Mouse (Mus musculus) left cerebral cortex, adult 2 months (tissue): ENCODE data around the gene Gad2. TPM values are rescaled to one million over a fixed set of nuclear protein-coding genes. Genes with fewer than 3 reads are reported as not detected.

ENCODE experiments used
- DNase-seq, 2 experiments: peaks; one replicate each; pipeline ENCODE4 v3.0.0; 2021 to 2022; ENCODE audit warnings: low spot score in 2 of 2, mixed read lengths in 1 of 2; ENCODE audit errors: extremely low spot score in 1 of 2
- H3K27ac ChIP-seq: fragments of 200-600 bp; 2 replicates; pipeline ENCODE4 v1.8.1; 2022
- H3K4me3 ChIP-seq: fragments of 200-600 bp; 2 replicates; pipeline ENCODE4 v1.8.1; 2022
- CTCF ChIP-seq: fragments of 200-600 bp; IDR thresholded peaks from 2 replicates; pipeline ENCODE4 v1.8.1; 2022; ENCODE audit warnings: antibody characterized with exemption, mild to moderate bottlenecking, moderate library complexity
- intact Hi-C: fragments of 180-260 bp; cut with DNase I; formaldehyde crosslinking; loops from one replicate; pipeline ENCODE4 v1.15.1; 2025
- total RNA-seq, 2 experiments: library from RNA; stranded (reverse); gene quantifications; 2 replicates each; pipeline ENCODE4 v1.2.3; 2021

Gene Gad2
- total RNA-seq, 2 experiments from 2014 or later = 104 to 120 TPM

DNA sequence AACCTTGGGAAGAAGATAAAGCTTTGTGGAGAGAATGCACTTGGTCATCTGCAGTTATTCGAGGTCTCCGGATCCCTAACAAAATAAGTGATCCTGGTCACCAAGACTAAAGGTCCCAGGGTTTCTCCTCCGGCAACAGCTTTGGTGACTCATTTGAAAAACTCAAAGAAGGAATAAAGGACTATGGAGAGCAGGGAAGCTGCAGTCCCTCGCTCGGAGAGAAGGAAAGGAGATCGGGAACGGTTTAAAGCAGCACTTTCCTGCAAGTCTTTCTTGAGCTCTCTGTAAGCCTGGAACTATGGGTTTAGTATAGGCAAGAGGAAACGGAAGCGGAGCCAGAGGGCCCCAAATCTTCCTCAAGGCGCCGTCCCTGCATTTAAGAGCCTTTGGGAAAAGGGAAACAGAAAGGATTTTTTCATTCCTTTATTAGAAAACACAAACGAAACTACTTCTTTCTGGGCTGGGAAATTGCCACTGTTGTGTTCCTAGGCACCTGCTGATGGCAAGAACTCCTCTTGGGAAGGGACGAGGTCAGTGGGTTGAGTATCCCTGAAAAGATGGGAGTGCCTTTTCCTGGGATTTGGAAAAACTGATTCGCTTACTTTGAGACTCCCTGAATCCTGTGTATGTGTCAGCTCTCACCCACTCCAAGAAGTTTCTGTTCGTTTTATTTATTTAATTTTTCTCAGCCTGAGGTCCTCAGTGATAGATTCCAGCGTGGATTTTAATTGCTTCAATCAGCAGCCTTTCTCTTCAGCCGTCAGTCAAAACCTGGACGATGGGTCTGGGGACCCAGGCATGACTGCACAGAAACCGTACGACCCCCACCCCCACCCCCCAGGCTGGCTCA is 802 bp upstream of the Gad2 start:
- H3K4me3 ChIP-seq = no peak overlapping the region
- DNase-seq = peak in 1 of 2 experiments; percentile 10
- intact Hi-C loops = loop anchor here (5.0 to 10.0 kb wide), 2 partner anchors 586 to 664 kb away; no protein-coding TSS in a partner anchor
- no peak overlapping the region for H3K27ac ChIP-seq
- TF ChIP-seq CTCF = no peak

DNA sequence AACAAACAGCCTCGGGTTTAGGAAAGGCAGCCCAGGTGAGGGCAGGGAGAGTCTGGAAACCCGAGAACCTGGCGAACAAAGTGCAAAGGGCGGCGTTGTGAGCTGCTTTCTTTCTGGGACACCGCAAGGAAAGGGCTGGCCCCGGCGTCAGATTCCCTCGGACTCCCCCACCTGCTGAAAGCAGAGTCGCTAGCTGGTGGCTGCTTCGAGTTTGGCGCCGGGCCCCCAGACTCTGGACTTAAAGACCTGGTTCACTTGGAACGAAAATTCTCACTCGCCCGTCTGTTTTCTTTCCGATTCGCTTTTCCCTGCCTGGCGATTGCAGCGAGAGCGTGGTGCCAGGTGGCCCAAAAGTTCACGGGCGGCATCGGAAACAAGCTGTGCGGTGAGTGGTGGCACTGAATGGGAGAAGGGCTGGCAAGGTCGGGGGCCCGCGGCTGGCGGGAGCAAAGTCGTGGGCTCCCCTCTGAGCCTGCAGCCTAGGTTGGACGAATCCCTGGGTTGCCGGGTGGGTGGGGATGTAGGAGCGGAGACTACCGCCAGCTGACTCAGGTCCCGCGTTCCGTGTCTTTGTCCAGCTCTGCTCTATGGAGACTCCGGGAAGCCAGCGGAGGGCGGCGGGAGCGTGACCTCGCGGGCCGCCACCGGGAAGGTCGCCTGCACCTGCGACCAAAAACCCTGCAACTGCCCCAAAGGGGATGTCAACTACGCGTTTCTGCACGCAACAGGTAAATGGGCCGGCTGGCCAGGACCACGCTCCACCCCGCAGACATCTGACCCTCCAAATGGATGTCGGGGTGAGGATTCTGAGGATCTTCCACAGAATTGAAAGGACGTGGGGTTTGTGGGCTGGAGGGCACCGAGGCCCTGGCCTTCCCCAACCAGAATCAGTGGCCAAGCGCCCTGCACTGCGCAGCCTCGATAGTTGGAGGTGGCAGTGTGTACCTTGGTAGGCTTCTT is 1.4 kb downstream of the Gad2 start:
- Histone ChIP-seq H3K27ac (peak overlapping the region; percentile 44), H3K4me3 (peak overlapping the region; percentile 39)
- intact Hi-C loops = loop anchor here (5.0 to 10.0 kb wide), 2 partner anchors 589 to 666 kb away; no protein-coding TSS in a partner anchor
- no peak for TF ChIP-seq CTCF
- peak; percentile 15 to 19 for DNase-seq

DNA sequence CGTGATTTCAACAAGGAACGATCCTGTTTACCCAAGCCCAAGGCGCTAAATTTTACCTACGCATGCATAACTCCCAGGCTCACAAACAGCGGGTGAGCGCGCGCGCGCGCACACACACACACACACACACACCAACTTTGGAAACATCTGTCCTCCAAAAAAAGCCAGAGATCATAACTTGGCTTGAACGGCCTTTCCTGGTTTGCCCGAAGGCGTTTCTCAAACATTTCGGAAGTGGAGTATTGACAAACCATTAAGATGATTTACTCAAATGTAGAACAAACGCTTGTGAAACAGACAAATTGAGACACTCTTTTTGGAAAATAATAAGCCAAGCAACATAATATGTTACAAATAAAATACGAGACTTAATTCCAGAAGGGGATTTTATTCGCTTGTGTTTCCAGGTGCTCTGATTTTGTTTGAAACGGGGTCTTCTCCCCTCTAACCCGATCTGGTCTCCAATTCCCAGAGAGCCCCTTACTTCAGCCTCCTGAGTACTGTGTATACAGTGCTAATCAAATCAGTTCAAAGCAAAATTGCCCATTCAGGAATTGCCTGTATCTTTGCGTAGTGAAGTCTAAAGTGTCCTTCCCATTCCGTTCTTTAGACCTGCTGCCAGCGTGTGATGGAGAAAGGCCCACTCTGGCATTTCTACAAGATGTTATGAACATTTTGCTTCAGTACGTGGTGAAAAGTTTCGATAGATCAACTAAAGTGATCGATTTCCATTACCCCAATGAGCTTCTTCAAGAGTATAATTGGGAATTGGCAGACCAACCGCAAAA is 2.4 kb downstream of the Gad2 start:
- Histone ChIP-seq H3K27ac (no peak overlapping the region), H3K4me3 (no peak overlapping the region; the same call in 1 of the 2 replicates)
- no peak for DNase-seq
- no peak for TF ChIP-seq CTCF
- intact Hi-C loops = loop anchor here (5.0 to 10.0 kb wide), 2 partner anchors 590 to 667 kb away; no protein-coding TSS in a partner anchor

DNA sequence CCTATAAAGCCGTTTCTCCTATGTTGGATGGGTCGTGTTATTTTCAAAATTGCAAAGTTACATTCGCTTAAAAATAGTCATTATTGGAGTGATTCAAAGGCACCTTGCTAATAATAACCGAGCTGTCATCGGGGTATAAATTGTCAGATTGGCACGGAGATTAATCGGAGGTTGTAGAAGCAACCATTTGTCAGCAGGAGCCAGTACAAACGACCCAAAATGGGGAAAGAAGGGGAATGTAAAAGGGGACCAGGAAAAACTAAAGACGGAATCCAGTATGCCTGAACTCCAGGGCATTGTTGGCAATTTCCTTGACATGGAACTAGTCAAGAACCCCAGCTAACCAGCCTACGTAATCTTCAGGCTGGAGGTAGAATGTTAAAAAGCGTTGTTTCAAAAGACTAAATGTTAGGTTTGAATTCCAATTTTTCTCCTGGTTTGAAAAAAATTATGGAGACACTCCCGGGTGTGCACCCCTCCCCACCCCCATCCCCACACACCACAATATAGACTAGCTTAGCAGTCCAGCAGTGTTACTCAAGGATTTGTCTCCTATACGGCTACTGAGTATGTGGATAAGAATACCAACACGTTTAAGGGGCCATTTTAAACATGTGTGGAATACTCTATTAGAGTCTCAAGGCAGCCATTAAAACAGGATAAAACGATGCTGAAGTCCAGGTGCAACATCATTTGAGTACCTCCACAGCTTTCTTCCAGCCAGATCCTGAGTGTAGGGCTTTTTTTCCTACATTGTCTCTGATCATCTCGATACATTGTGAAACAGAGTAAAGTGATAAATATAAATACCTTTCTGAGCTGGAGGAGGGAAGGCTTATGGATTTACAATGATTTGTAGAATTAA is 3.3 kb downstream of the Gad2 start:
- DNase-seq = no peak
- no peak overlapping the region; the same call in 1 of the 2 replicates for H3K4me3 ChIP-seq
- no peak for TF ChIP-seq CTCF
- H3K27ac ChIP-seq = no peak overlapping the region
- intact Hi-C loops = loop anchor here (10.0 kb wide), 1 partner anchor 591 kb away; no protein-coding TSS in a partner anchor

DNA sequence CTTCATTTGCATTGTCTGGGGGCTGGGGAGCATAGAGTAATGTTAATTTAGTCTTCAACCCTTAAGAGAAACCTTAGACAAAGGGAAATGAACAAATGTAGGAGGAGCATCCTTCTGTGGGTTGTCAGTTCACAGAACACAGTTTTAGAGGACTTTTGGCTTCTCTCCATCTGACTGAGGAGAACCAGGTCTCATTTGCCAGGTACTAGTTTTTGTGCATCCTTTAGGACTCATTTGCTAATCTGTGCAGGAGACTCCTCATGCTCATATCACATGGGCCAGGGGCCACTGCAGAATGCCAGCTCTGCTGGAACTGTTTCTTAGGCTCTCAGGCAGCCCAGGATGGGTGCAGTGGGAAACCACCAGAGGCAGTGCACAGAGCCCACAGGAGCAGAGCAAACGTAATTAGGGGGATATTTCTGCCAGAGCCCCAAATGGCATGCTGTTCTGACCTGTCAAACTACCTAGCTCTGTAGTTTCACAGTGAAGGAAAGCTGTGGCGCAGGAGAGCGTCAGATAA is 5.2 kb downstream of the Gad2 start:
- intact Hi-C loops = loop anchor here (10.0 kb wide), 1 partner anchor 592 kb away; no protein-coding TSS in a partner anchor
- Histone ChIP-seq H3K4me3 (no peak overlapping the region), H3K27ac (no peak overlapping the region)

DNA sequence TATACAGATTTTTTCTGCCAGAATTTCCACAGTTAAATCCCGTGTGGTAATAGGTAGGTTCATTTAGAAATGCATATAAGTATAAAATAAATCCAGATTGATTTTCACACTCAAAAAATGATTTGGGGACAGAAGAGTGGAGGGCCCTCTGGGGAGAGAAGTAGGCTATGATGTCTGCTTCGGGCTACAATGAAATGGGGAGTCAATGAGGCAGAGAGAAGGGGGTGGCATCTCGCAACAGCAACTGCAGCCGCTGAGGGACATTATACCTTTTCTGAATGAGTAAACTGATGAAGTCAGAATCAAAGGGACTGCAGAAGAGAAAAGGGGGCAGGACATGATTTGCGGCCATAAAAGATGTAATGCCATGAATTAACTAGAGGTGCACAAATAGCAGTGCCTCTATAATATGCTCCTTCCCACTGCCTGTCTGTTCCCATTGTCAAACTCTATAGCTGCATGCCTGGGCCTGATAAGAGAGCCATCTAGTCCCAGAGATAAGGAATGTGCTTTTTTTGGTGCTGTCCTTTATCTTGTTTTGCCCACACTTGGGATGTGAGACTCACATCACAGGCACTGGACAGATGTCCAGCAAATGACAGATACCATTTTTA is 5.9 kb downstream of the Gad2 start:
- TF ChIP-seq CTCF = no peak
- H3K27ac ChIP-seq = no peak overlapping the region
- intact Hi-C loops = loop anchor here (10.0 kb wide), 1 partner anchor 593 kb away; no protein-coding TSS in a partner anchor
- no peak for DNase-seq
- no peak overlapping the region for H3K4me3 ChIP-seq

More for the DNA sequence above, 5.2 kb downstream of the Gad2 start:
- TF ChIP-seq CTCF = no peak
- DNase-seq = no peak

DNA sequence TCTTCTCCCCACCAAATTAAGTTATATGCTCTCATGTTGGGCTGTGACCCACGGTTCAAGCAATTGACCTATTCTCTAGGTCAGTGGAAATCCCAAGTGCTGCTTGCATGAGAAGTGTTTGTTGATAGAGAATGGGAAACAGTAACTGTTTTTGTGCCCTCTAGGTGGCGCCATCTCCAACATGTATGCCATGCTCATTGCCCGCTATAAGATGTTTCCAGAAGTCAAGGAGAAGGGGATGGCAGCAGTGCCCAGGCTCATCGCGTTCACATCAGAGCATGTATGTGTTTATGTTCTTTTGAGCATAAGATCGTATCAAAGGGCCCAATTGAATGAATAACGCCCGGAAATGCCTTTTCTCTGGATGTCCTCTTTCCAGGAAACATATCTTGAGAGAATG is 12.8 kb downstream of the Gad2 start:
- TF ChIP-seq CTCF = peak; percentile 44
- Histone ChIP-seq H3K27ac (no peak overlapping the region), H3K4me3 (no peak overlapping the region)
- intact Hi-C loops = loop anchor here (5.0 kb wide), 1 partner anchor 88 kb away; no protein-coding TSS in a partner anchor
- DNase-seq = no peak

DNA sequence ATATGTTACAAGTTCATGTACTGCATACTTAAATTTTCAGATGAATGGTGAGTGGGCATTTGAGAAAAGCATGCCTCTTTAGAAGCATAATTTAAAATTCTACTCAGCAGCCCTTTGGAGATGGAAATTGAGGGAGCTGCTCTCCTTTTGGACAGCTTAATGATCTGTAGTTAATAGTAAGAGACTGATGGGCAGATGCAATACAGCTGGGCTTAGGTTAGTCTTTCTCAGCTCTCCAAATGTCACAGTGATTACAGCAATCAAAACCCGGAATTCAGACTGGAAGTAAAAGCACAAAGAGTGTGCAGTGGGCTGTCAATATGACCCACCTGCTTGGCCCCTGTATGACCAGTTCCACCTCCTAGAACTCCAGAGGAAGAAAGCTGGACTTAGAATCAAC is 24.1 kb downstream of the Gad2 start:
- intact Hi-C loops = no loop called here

DNA sequence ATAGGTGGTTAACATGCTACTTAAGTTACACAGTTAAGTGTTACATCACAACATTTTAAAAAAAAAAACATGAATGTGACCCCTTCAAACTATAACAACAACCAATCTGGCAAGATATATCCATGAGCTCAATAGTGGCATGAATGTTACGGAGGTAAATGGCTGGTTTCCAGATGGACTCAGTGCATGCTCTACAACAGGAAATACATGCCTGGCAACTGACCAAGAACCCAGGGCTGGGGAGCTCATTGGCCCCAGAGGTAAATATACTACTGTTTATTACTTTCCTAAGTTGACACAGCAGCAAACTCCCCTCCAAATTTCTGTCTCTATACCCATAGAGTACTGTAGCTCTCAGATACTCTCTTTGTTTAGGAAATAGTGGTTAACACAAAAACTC is 26.4 kb downstream of the Gad2 start:
- intact Hi-C loops = no loop called here
- no peak for TF ChIP-seq CTCF
- DNase-seq = no peak

More for the DNA sequence above, 24.1 kb downstream of the Gad2 start:
- Histone ChIP-seq H3K27ac (no peak overlapping the region), H3K4me3 (no peak overlapping the region)
- no peak for TF ChIP-seq CTCF
- no peak for DNase-seq

More for the DNA sequence above, 26.4 kb downstream of the Gad2 start:
- Histone ChIP-seq H3K4me3 (no peak overlapping the region), H3K27ac (no peak overlapping the region)
